Mouse (Mus musculus) cerebellum, adult 11 months (tissue): ENCODE data around the gene Phf10.
"Not testable (repeated sequence)": the region's sequence is repeated elsewhere in the genome, so short reads cannot be mapped to it uniquely, and the experiment has no call there.

Experiments
- DNase-seq: peaks from one replicate; pipeline ENCODE4 v3.0.0; 2022

Phf10 gene

GRCm38 (mm10) chr17:14960951-14961556, at the start of gene Phf10:
TSS of gene Phf10 (minus strand) at chr17:14961273.
- DNase-seq = peak; percentile 38

GRCm38 (mm10) chr17:15009706-15010413, 48.8 kb upstream of the Phf10 start, which contains the start of gene Gm3435:
TSS of gene Gm3435 (plus strand) at chr17:15010176.
- not testable (repeated sequence) for DNase-seq

- DNase-seq = not testable (repeated sequence)
Observed at GRCm38 (mm10) chr17:15009088-15009487, 48.0 kb upstream of the Phf10 start.

GRCm38 (mm10) chr17:15000047-15000446, 39.0 kb upstream of the Phf10 start:
- DNase-seq = not testable (repeated sequence)

GRCm38 (mm10) chr17:14994140-14994539, 33.1 kb upstream of the Phf10 start:
- DNase-seq = not testable (repeated sequence)

- not testable (repeated sequence) for DNase-seq
Observed at GRCm38 (mm10) chr17:14993139-14993832, 32.2 kb upstream of the Phf10 start.

- not testable (repeated sequence) for DNase-seq
Observed at GRCm38 (mm10) chr17:14992522-14993138, 31.6 kb upstream of the Phf10 start.

- DNase-seq = not testable (repeated sequence)
Observed at GRCm38 (mm10) chr17:14990116-14990702, 29.1 kb upstream of the Phf10 start.

- not testable (repeated sequence) for DNase-seq
Observed at GRCm38 (mm10) chr17:14978362-14979038, 17.4 kb upstream of the Phf10 start, which contains the start of the genes 9030025P20Rik and Gm3417. TSS of gene 9030025P20Rik (plus strand) at chr17:14978468. TSS of gene Gm3417 (minus strand) at chr17:14978790.

GRCm38 (mm10) chr17:14977718-14978361, 16.8 kb upstream of the Phf10 start:
- DNase-seq = not testable (repeated sequence)

GRCm38 (mm10) chr17:14968373-14968913, 7.4 kb upstream of the Phf10 start:
- not testable (repeated sequence) for DNase-seq

- not testable (repeated sequence) for DNase-seq
Observed at GRCm38 (mm10) chr17:14961557-14962154, 583 bp upstream of the Phf10 start.

GRCm38 (mm10) chr17:14960520-14960919, 553 bp downstream of the Phf10 start:
- DNase-seq = peak; percentile 32

- no peak for DNase-seq
Observed at GRCm38 (mm10) chr17:14959979-14960378, 1.1 kb downstream of the Phf10 start.

- DNase-seq = no peak
Observed at GRCm38 (mm10) chr17:14958686-14959327, 2.3 kb downstream of the Phf10 start.

- DNase-seq = no peak
Observed at GRCm38 (mm10) chr17:14953452-14953851, 7.6 kb downstream of the Phf10 start.

- DNase-seq = no peak
Observed at GRCm38 (mm10) chr17:14949161-14949827, 11.8 kb downstream of the Phf10 start.

- no peak for DNase-seq
Observed at GRCm38 (mm10) chr17:14944551-14944950, 16.5 kb downstream of the Phf10 start.

- DNase-seq = no peak
Observed at GRCm38 (mm10) chr17:14943729-14944059, 17.4 kb downstream of the Phf10 start.
